Mouse (Mus musculus): Measurements from ENCODE around the gene Lrrc56.

DNA sequence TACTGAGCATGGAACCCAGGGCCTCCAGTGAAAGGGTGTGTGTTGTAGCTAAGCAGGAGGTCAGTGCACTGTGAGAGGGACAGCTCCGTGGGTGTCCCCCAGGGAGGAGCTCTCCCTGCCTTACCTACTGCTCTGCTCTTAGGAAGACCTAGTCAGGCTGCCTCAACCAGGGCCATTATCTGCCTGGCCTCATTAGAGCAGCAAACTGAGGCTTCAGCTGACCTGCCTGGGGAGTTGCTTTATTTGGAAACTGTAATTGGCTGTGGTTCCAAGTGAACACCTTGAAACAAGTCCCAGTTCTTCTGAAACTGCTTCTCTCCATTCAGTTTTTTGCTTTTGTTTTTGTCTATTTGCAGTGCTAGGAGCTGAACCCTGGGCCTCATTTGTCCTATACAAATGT is 48.6 kb upstream of the Lrrc56 start:
- TF ChIP-seq CTCF (IDR thresholded peaks at IDR 0.05; ENCODE audit: low read depth), result no peak
- TF ChIP-seq EP300 (IDR thresholded peaks at IDR 0.05; ENCODE audit: low read depth), result no peak

Measured in heart, postnatal 0 days (tissue).